Mouse (Mus musculus): ENCODE results near the gene Myf6.

GRCm38 (mm10) chr10:107467819-107468218, 26.7 kb downstream of the Myf6 start:
- TF ChIP-seq POLR2A (IDR thresholded peaks at IDR 0.05; ENCODE audit: low read depth, low read length): no peak
- TF ChIP-seq CTCF (IDR thresholded peaks at IDR 0.05; ENCODE audit: extremely low read depth, insufficient read length, insufficient replicate concordance, low read depth, low read length): no peak

Measured in small intestine, adult 2 months (tissue).